Mouse (Mus musculus): Measurements from ENCODE around the gene Lrrc8b. TPM values are rescaled to one million over a fixed set of nuclear protein-coding genes. Genes with fewer than 3 reads are reported as not detected.

Gene Lrrc8b
- polyA plus RNA-seq, 1 experiment from 2014 or later: 7.3 TPM

DNA sequence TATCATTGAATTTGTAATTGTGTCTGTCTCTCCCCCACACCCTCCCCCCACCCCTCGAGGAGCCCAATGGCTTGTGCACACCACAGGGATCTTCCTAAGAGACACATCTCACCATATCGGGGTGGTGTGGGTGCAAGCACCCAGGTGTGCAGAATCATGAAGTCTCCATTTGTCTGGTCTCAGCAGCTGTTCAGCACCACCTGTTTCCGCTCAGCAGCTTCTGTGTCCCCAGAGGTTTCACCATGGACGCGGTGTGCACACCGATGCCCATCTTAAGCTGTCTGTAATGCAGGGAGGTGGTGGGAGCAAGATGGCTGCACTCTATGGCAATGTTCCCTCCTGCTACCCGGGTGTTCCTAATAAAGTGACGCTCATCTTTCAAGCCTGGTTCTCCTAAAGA is 14.6 kb downstream of the Lrrc8b start:
- peaks cover 3% of the 10 kb centered on the region; the same call in 1 of the 2 replicates for H3K4me1 ChIP-seq (replicated peaks)
- H3K9me3 ChIP-seq: no peaks in the 10 kb centered on the region
- peaks cover 21% of the 10 kb centered on the region for H3K36me3 ChIP-seq
- H3K27me3 ChIP-seq (ENCODE audit: insufficient read depth, poor library complexity, severe bottlenecking): no peaks in the 10 kb centered on the region
- no peak overlapping the region for H3K4me3 ChIP-seq
- no peak for DNase-seq (ENCODE audit: low spot score)
- H3K27ac ChIP-seq: no peak overlapping the region
- 93% methylated on average over 8 of the region's 8 CpGs for WGBS

GRCm38 (mm10) chr5:105439608-105440007 is 24.0 kb downstream of the Lrrc8b start:
- Histone ChIP-seq H3K4me1 (replicated peaks) (no peaks in the 10 kb centered on the region), H3K36me3 (no peaks in the 10 kb centered on the region), H3K27me3 (ENCODE audit: insufficient read depth, poor library complexity, severe bottlenecking) (no peaks in the 10 kb centered on the region), H3K27ac (no peak overlapping the region), H3K4me3 (no peak overlapping the region), H3K9me3 (no peaks in the 10 kb centered on the region)
- 91% methylated on average over 5 of the region's 5 CpGs for WGBS
- no peak for DNase-seq (ENCODE audit: low spot score)

- no peaks in the 10 kb centered on the region for H3K36me3 ChIP-seq
- no peaks in the 10 kb centered on the region for H3K4me1 ChIP-seq (replicated peaks)
- H3K27me3 ChIP-seq (ENCODE audit: insufficient read depth, poor library complexity, severe bottlenecking): no peaks in the 10 kb centered on the region
- no peaks in the 10 kb centered on the region for H3K9me3 ChIP-seq
- WGBS: 90% methylated on average over 9 of the region's 9 CpGs
- no peak overlapping the region for H3K4me3 ChIP-seq
- no peak overlapping the region for H3K27ac ChIP-seq
- DNase-seq (ENCODE audit: low spot score): no peak
Observed at GRCm38 (mm10) chr5:105440992-105441535, 25.5 kb downstream of the Lrrc8b start.

DNA sequence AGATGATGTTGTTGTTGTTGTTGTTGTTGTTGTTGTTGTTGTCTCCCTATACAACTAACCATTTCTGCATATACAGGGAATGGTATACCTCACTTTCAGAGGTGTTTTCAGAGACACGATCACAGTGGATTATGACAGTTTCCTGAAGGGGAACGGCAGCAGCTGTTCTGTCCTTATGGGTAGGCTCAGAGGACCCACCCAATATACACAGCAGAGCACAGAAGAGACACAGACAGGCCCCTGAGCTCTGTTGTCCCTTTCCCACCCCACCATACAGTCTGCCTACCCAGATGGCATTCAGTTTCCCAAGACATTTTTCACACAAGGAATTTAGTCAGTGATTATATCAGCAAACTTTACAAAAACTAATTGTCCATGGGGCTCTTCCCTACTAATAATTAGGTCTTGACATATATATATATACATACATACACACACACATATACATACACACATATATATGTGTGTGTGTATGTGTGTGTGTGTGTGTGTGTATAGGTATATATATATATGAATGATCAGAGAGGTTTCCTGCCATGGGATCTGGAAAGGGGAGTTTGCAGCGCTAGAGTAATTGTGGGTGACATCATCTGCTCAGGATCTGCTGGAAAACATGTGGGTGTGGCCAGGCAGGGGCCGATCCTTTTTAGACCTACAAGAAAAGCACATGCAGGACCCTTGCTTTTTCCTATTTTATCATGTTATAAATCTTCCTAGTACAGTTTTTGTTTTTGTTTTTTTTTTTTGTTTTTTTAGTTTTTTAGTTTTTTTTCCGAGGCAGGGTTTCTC is 26.8 kb downstream of the Lrrc8b start:
- no peaks in the 10 kb centered on the region for H3K9me3 ChIP-seq
- no peaks in the 10 kb centered on the region for H3K27me3 ChIP-seq (ENCODE audit: insufficient read depth, poor library complexity, severe bottlenecking)
- no peaks in the 10 kb centered on the region for H3K36me3 ChIP-seq
- no peak overlapping the region for H3K4me3 ChIP-seq
- H3K4me1 ChIP-seq (replicated peaks): no peaks in the 10 kb centered on the region
- no peak for DNase-seq (ENCODE audit: low spot score)
- no peak overlapping the region for H3K27ac ChIP-seq
- 84% methylated on average over 5 of the region's 5 CpGs for WGBS

GRCm38 (mm10) chr5:105443057-105443815 is 27.7 kb downstream of the Lrrc8b start:
- H3K4me3 ChIP-seq: no peak overlapping the region
- H3K27ac ChIP-seq: no peak overlapping the region
- no peaks in the 10 kb centered on the region for H3K27me3 ChIP-seq (ENCODE audit: insufficient read depth, poor library complexity, severe bottlenecking)
- WGBS: 72% methylated on average over 11 of the region's 11 CpGs
- DNase-seq (ENCODE audit: low spot score): no peak
- H3K9me3 ChIP-seq: no peaks in the 10 kb centered on the region
- H3K4me1 ChIP-seq (replicated peaks): no peaks in the 10 kb centered on the region
- no peaks in the 10 kb centered on the region for H3K36me3 ChIP-seq

DNA sequence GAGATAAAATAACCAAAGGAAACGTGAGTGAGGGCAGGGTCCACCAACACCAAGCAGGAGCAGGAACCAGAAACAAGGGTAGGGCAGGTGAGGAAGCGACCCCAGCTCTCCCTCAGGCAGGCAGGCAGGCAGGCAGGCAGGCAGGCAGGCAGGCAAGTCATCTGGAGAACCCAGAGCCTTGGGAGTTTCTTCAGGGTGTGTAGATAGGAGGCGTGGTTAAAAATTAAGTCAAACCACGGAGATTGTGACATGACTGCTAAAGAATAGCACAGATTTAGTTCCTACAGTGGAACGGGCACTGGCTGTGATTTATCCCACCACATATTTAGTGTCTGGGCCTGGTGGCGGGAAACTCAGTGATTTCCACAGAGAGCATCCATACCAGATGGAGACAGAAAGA is 30.1 kb downstream of the Lrrc8b start:
- no peaks in the 10 kb centered on the region for H3K9me3 ChIP-seq
- 84% methylated on average over 6 of the region's 6 CpGs for WGBS
- H3K4me1 ChIP-seq (replicated peaks): no peaks in the 10 kb centered on the region
- DNase-seq (ENCODE audit: low spot score): no peak
- H3K27ac ChIP-seq: no peak overlapping the region
- H3K36me3 ChIP-seq: no peaks in the 10 kb centered on the region
- no peak overlapping the region for H3K4me3 ChIP-seq
- H3K27me3 ChIP-seq (ENCODE audit: insufficient read depth, poor library complexity, severe bottlenecking): no peaks in the 10 kb centered on the region

- 64% methylated on average over 1 of the region's 1 CpGs for WGBS
- no peaks in the 10 kb centered on the region for H3K27me3 ChIP-seq (ENCODE audit: insufficient read depth, poor library complexity, severe bottlenecking)
- H3K4me3 ChIP-seq: no peak overlapping the region
- peaks cover 7% of the 10 kb centered on the region; the same call in 1 of the 2 replicates for H3K4me1 ChIP-seq (replicated peaks)
- DNase-seq (ENCODE audit: low spot score): no peak
- no peaks in the 10 kb centered on the region for H3K36me3 ChIP-seq
- H3K9me3 ChIP-seq: no peaks in the 10 kb centered on the region
- H3K27ac ChIP-seq: no peak overlapping the region
Observed at GRCm38 (mm10) chr5:105454105-105454504, 38.5 kb downstream of the Lrrc8b start.

DNA sequence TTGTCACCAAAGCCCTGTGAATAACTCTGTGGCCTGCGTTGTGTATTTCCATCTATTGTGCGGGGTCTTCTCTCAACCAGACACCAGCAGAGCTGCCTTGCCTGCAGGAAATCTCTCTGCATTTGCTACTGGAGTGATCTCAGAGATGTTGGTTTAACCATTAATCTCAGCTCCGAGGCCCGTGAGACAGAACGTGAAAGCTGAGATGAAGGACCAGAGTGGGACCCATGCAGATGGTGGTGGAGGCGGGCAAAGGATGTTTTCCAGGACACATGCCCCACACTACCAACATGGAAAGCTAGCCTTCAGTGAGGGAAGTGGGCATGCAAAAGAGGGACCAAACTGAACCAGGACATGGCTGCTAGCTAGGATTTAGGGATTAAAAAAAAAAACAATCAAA is 43.5 kb downstream of the Lrrc8b start:
- no peaks in the 10 kb centered on the region for H3K27me3 ChIP-seq (ENCODE audit: insufficient read depth, poor library complexity, severe bottlenecking)
- H3K9me3 ChIP-seq: no peaks in the 10 kb centered on the region
- WGBS: 82% methylated on average over 6 of the region's 6 CpGs
- H3K4me1 ChIP-seq (replicated peaks): peaks cover 7% of the 10 kb centered on the region; the same call in 1 of the 2 replicates
- no peak overlapping the region for H3K4me3 ChIP-seq
- H3K27ac ChIP-seq: no peak overlapping the region
- DNase-seq (ENCODE audit: low spot score): no peak
- H3K36me3 ChIP-seq: 0 out of 2 replicates have a peak, but pooled peaks cover 2% of the 10 kb centered on the region

GRCm38 (mm10) chr5:105460551-105460950 is 45.0 kb downstream of the Lrrc8b start:
- H3K9me3 ChIP-seq: no peaks in the 10 kb centered on the region
- no peak overlapping the region for H3K27ac ChIP-seq
- peaks cover 7% of the 10 kb centered on the region; the same call in 1 of the 2 replicates for H3K4me1 ChIP-seq (replicated peaks)
- H3K27me3 ChIP-seq (ENCODE audit: insufficient read depth, poor library complexity, severe bottlenecking): no peaks in the 10 kb centered on the region
- WGBS: 89% methylated on average over 5 of the region's 5 CpGs
- no peak overlapping the region for H3K4me3 ChIP-seq
- H3K36me3 ChIP-seq: 0 out of 2 replicates have a peak, but pooled peaks cover 6% of the 10 kb centered on the region
- no peak for DNase-seq (ENCODE audit: low spot score)

GRCm38 (mm10) chr5:105461076-105461475 is 45.5 kb downstream of the Lrrc8b start:
- Histone ChIP-seq H3K4me1 (replicated peaks) (peaks cover 7% of the 10 kb centered on the region; the same call in 1 of the 2 replicates), H3K4me3 (no peak overlapping the region), H3K27ac (no peak overlapping the region), H3K36me3 (0 out of 2 replicates have a peak, but pooled peaks cover 6% of the 10 kb centered on the region), H3K27me3 (ENCODE audit: insufficient read depth, poor library complexity, severe bottlenecking) (no peaks in the 10 kb centered on the region), H3K9me3 (no peaks in the 10 kb centered on the region)
- 95% methylated on average over 1 of the region's 1 CpGs for WGBS
- DNase-seq (ENCODE audit: low spot score): no peak

DNA sequence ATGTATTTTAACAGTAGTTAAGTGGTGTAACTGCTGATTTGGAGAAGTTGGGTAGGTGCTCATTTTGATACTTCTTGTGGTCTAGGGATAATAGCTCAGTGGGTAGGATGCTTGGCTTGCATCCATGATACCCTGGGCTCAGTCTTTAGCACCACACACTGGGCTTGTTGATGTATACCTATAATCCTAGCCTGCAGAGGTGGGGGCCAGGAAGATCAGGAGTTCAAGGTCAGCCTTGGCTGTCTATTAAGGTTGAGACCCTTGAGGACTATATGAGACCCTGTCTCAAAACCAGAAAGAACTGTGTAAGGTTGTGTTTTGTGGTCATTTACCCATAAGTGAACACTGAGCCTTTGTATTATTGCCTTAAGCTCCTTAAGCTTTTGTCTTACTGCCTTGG is 49.1 kb downstream of the Lrrc8b start:
- H3K4me3 ChIP-seq: no peak overlapping the region
- H3K27ac ChIP-seq: no peak overlapping the region
- no peaks in the 10 kb centered on the region for H3K4me1 ChIP-seq (replicated peaks)
- no peaks in the 10 kb centered on the region for H3K27me3 ChIP-seq (ENCODE audit: insufficient read depth, poor library complexity, severe bottlenecking)
- DNase-seq (ENCODE audit: low spot score): no peak
- H3K9me3 ChIP-seq: no peaks in the 10 kb centered on the region
- 0 out of 2 replicates have a peak, but pooled peaks cover 6% of the 10 kb centered on the region for H3K36me3 ChIP-seq

GRCm38 (mm10) chr5:105465550-105465949 is 50.0 kb downstream of the Lrrc8b start:
- H3K36me3 ChIP-seq: 0 out of 2 replicates have a peak, but pooled peaks cover 6% of the 10 kb centered on the region
- no peak overlapping the region for H3K4me3 ChIP-seq
- no peaks in the 10 kb centered on the region for H3K4me1 ChIP-seq (replicated peaks)
- no peak for DNase-seq (ENCODE audit: low spot score)
- H3K9me3 ChIP-seq: no peaks in the 10 kb centered on the region
- no peak overlapping the region for H3K27ac ChIP-seq
- H3K27me3 ChIP-seq (ENCODE audit: insufficient read depth, poor library complexity, severe bottlenecking): no peaks in the 10 kb centered on the region
- WGBS: 97% methylated on average over 8 of the region's 8 CpGs

GRCm38 (mm10) chr5:105466471-105466902 is 50.9 kb downstream of the Lrrc8b start:
- H3K27ac ChIP-seq: no peak overlapping the region
- H3K4me1 ChIP-seq (replicated peaks): no peaks in the 10 kb centered on the region
- no peak overlapping the region for H3K4me3 ChIP-seq
- WGBS: 94% methylated on average over 7 of the region's 7 CpGs
- no peaks in the 10 kb centered on the region for H3K27me3 ChIP-seq (ENCODE audit: insufficient read depth, poor library complexity, severe bottlenecking)
- DNase-seq (ENCODE audit: low spot score): no peak
- 0 out of 2 replicates have a peak, but pooled peaks cover 12% of the 10 kb centered on the region for H3K36me3 ChIP-seq
- H3K9me3 ChIP-seq: no peaks in the 10 kb centered on the region
